Mouse (Mus musculus) forebrain, embryonic 10.5 days (tissue): ENCODE data around the gene Itih3. TPM values are rescaled to one million over a fixed set of nuclear protein-coding genes. Genes with fewer than 3 reads are reported as not detected.

Source experiments
- DNase-seq: peaks from one replicate; pipeline ENCODE4 v3.0.0-alpha.2; 2017; ENCODE audit warnings: low spot score; ENCODE audit errors: extremely low spot score
- H3K27ac ChIP-seq: fragments of 300-500 bp; sonication (generic); 2 replicates; pipeline ENCODE4 v1.5.1; 2016; ENCODE audit warnings: mild to moderate bottlenecking
- H3K27me3 ChIP-seq: fragments of 300-500 bp; sonication (generic); 2 replicates; pipeline ENCODE4 v1.6.1; 2016; ENCODE audit warnings: mild to moderate bottlenecking; ENCODE audit not compliant: poor library complexity, severe bottlenecking
- H3K36me3 ChIP-seq: fragments of 300-500 bp; sonication (generic); replicated peaks from 2 replicates; pipeline ENCODE4 v1.6.1; 2016; ENCODE audit warnings: mild to moderate bottlenecking, moderate library complexity
- H3K4me1 ChIP-seq: fragments of 300-500 bp; sonication (generic); 2 replicates; pipeline ENCODE4 v1.6.1; 2016
- H3K4me3 ChIP-seq: fragments of 300-500 bp; sonication (generic); 2 replicates; pipeline ENCODE4 v1.5.1; 2016; ENCODE audit warnings: mild to moderate bottlenecking, moderate library complexity
- H3K9me3 ChIP-seq: fragments of 300-500 bp; sonication (generic); 2 replicates; pipeline ENCODE4 v1.6.1; 2016; ENCODE audit warnings: mild to moderate bottlenecking, moderate library complexity
- WGBS: fragments of 180-500 bp; shearing (Covaris S2); methylation state at CpG from one replicate; pipeline ENCODE4 v1.1.7; 2016; 5-methylcytosine and 5-hydroxymethylcytosine counted together
- polyA plus RNA-seq: library from polyadenylated mRNA; unstranded; fragments of >200 nt; fragmentation: Nextera tagmentation; extraction: Ambion mirVana; gene quantifications from 2 replicates; pipeline ENCODE4 v1.2.1, GENCODE M21; 2016

Gene Itih3
- 0.17 and 0.32 TPM in 2 replicates for polyA plus RNA-seq

DNA sequence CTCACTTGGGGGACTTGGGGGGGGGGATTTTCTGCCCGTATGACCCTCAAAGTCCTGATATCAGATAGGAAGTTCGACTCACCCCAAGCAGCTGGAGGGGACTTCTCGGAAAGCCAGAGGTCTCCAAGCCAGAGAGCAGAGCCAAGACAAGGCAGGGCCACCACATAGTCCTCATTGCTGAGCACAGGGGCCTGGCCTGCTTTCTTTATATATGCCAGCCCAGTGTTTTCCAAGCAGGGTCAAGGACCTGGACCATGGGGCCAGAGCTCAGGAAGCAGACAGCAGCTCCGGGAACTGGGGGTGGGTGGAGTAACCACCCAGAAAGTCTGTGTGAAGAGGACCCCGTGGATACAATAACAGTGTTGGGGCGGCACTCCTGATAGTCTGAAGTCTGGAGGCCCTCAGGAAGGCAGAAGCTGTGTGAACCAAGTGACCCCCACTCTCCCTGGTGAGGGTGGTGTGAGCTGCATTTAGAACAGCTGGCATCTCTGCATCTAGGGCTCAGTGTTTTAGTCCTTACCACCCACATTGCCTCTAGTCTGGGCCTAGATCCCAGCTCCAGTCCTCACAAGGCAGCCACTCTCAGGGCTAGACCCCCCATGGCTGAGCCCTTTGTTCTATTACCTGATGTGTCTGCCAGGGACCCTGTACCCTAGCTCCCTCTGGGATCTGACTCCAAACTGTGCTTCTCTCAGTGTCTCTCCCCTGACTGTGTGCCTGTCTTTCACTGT is at the start of gene Itih3:
Gene Itih3, minus strand, starts transcription at position 386 of the 731 bp plus-strand sequence.
- H3K36me3 ChIP-seq, result no peaks in the 10 kb centered on the region
- H3K27ac ChIP-seq, result no peak within 1 kb of the TSS; the same call in 1 of the 2 replicates
- H3K9me3 ChIP-seq, result no peaks in the 10 kb centered on the region
- no peak for DNase-seq
- H3K4me3 ChIP-seq, result no peak within 1 kb of the TSS
- 83% methylated on average over 6 of the region's 6 CpGs for WGBS
- H3K4me1 ChIP-seq, result peaks cover 10% of the 10 kb centered on the region; the same call in 1 of the 2 replicates
- no peaks in the 10 kb centered on the region for H3K27me3 ChIP-seq

DNA sequence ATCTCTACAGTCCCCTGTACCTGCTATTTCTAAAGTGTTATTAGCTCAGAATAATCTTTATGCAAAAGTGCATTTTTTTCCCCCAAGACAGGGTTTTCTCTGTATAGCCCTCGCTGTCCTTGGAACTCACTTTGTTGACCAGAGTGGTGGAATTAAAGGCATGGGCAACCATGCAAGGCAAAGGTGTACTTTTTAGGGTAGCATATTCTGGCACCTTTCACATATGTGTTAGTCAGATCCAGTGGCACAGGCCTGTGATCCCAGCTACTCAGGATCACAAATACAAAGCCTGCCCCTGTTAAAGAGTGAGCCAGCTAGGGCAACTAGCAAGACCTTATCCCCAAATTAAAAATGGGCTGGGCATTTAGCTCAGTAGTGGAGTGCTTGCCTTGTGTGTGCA is 36.8 kb upstream of the Itih3 start:
- 100% methylated on average over 1 of the region's 1 CpGs for WGBS
- no peak overlapping the region for H3K4me3 ChIP-seq
- H3K36me3 ChIP-seq, result peaks cover 46% of the 10 kb centered on the region
- DNase-seq, result no peak
- no peaks in the 10 kb centered on the region for H3K9me3 ChIP-seq
- no peak overlapping the region for H3K27ac ChIP-seq
- H3K4me1 ChIP-seq, result no peaks in the 10 kb centered on the region
- no peaks in the 10 kb centered on the region for H3K27me3 ChIP-seq

DNA sequence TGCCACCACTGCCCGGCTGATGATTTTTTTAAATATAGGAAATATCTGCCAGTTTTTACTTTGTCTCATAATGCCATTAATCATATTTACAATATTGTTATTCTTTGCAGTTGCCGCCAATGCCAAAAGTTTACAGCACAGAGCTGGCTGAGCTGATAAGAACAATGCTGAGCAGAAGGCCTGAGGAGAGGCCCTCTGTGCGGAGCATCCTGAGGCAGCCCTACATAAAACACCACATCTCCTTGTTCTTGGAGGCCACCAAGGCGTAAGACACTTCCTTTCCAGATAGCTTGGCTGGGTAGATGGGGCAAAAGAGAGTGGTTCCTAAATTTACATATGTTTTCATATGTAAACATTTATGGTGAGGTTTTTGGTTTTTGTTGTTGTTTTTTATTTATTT is 35.5 kb upstream of the Itih3 start:
- no peak overlapping the region for H3K4me3 ChIP-seq
- DNase-seq, result no peak
- WGBS, result 95% methylated on average over 4 of the region's 4 CpGs
- H3K36me3 ChIP-seq, result peaks cover 54% of the 10 kb centered on the region
- H3K4me1 ChIP-seq, result no peaks in the 10 kb centered on the region
- no peaks in the 10 kb centered on the region for H3K27me3 ChIP-seq
- H3K9me3 ChIP-seq, result no peaks in the 10 kb centered on the region
- no peak overlapping the region for H3K27ac ChIP-seq

DNA sequence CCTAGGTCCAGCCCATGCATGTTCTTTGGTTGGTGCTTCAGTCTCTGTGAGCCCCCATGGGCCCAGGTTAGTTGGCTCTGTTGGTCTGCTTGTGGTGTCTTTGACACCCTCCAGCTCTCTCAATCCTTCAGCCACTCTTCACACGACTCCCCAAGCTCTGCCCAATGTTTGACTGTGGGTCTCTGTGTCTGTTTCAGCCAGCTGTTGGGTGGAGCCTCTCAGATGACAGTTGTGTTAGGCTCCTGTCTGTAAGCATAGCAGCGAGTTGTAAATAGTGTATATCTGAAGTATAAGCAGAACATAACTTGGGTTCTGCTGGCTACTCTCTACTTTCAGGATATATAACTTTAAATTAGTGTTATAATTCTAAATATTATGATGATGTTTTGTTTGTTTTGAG is 35.0 kb upstream of the Itih3 start:
- WGBS, result 77% methylated on average over 2 of the region's 2 CpGs
- Histone ChIP-seq H3K27me3 (no peaks in the 10 kb centered on the region), H3K4me3 (no peak overlapping the region), H3K4me1 (no peaks in the 10 kb centered on the region), H3K27ac (no peak overlapping the region), H3K36me3 (peaks cover 51% of the 10 kb centered on the region), H3K9me3 (no peaks in the 10 kb centered on the region)
- no peak for DNase-seq

DNA sequence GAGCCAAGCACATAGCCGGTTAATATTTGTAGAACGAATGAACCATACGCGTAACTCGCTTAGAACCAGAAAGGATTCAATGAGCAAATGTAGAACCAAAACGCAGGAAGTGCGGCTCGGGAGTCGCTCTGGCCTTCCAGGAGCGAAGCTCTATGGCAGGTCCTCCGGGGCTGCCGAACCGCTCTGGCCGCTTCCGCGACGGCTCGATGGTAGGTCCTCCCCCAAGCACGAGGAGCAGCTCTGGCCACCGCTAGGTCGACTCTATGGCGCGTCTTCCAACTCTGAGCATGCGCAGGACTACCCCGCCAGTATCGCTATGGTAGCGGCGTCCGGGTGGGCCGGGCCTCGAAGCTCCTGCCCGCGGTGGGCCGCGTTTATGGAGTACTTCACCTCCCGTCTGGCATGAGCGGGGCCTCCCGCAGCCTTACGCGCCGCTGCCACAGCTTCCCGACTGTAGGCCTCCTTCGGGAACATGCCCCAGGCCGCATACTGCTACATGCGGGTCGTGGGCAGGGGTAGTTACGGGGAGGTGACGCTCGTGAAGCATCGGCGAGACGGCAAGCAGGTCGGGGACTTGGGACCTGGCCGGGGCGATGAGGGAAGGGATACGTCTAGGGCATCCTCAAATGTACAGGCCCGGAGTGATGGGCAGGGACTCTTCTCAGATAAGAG is 27.7 kb upstream of the Itih3 start, which contains the start of gene Nek4:
Gene Nek4, plus strand, starts transcription at position 224 of the 672 bp plus-strand sequence.
- H3K9me3 ChIP-seq, result no peaks in the 10 kb centered on the region
- H3K27me3 ChIP-seq, result peaks cover 4% of the 10 kb centered on the region; the same call in 1 of the 2 replicates
- peak within 1 kb of the TSS; percentile 78 for H3K4me3 ChIP-seq
- WGBS, result under 1% methylated on average over 57 of the region's 57 CpGs
- peaks cover 16% of the 10 kb centered on the region for H3K4me1 ChIP-seq
- H3K36me3 ChIP-seq, result peaks cover 12% of the 10 kb centered on the region
- peak; percentile 97 for DNase-seq
- H3K27ac ChIP-seq, result peak within 1 kb of the TSS; percentile 86

DNA sequence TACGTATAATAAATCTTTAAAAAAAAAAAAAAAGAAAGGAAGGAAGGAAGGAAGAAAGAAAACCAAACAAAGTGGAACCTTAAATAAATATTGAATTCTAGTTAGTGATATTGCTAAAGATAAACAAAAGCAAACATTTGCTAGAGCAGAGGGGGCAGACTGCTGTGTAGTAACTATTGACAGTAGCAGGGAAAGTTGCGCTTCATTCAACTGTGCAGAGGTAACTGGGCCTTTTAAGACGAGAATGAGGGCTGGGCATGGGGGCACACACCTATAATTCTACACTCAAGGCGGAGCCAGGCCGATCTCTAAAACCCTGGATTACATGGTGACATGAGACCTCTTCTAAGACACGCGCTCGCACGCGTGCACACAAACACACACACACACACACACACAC is 26.4 kb upstream of the Itih3 start:
- WGBS, result 95% methylated on average over 10 of the region's 10 CpGs

DNA sequence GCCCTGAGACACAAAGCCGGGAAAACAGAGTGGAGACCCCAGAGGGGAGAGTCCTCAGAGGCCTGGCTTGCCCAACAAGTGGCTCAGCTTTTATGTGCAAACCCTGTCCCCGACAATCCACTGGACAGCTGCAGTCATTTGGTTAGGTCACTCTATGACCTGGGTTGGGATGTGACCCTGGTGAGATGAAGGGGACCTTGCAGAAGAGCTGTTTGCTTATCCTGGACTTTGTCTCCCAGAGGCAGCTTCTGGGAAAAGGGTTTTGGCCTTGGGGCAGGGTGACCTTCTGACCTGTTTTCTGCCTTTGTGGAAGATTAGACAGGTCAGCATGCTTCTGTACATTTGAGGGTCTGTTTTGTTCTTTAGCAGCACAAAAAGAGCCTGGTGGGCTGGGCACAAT is 21.2 kb upstream of the Itih3 start:
- Histone ChIP-seq H3K4me1 (no peaks in the 10 kb centered on the region), H3K36me3 (no peaks in the 10 kb centered on the region), H3K9me3 (no peaks in the 10 kb centered on the region), H3K27ac (no peak overlapping the region), H3K27me3 (peaks cover 4% of the 10 kb centered on the region; the same call in 1 of the 2 replicates), H3K4me3 (no peak overlapping the region)
- 84% methylated on average over 2 of the region's 2 CpGs for WGBS
- DNase-seq, result no peak

More for the DNA sequence above, 26.4 kb upstream of the Itih3 start:
- Histone ChIP-seq H3K9me3 (no peaks in the 10 kb centered on the region), H3K27me3 (peaks cover 4% of the 10 kb centered on the region; the same call in 1 of the 2 replicates), H3K4me1 (peaks cover 16% of the 10 kb centered on the region), H3K27ac (no peak overlapping the region), H3K4me3 (no peak overlapping the region), H3K36me3 (peaks cover 6% of the 10 kb centered on the region)
- no peak for DNase-seq

DNA sequence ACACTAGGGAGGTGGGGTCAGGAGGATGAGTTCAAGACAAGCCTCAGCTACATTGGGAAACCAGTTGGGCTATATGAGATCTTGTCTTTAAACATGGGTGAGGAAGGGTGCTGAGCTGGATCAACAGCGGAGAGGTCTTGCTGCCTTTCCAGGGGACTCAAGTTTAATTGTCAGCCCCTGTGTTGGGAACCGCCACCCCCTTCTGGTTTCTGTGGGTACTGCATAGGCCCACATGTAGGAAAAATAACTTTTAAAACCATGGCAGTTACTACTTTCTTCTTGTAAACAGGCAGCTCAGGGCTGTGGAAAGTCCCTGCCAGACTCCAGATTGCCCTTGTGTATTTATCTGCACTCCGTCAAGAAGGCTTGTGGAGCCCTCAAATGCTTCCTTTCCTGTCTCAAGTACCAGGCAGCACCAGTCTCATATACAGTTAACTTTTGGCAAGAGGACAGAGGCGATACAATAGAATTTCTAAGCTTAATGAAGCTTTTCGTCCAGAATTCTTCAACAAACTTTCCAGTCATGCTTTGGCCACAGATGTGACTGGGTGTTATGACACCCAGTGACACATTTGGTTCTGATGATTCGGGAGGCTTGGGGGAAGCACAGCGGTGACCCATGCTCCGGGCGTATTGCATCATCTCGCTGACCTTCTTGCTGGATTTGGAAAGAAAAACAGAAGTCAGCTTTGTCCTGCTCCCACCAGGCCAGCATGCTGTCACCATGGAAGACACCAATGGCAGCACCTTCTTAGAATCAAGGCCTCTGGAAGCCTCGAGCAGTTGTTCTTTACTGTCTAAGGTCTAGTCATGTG is 20.5 kb upstream of the Itih3 start:
- H3K4me1 ChIP-seq, result no peaks in the 10 kb centered on the region
- WGBS, result 70% methylated on average over 11 of the region's 11 CpGs
- no peaks in the 10 kb centered on the region for H3K36me3 ChIP-seq
- H3K27me3 ChIP-seq, result peaks cover 1% of the 10 kb centered on the region; the same call in 1 of the 2 replicates
- no peaks in the 10 kb centered on the region for H3K9me3 ChIP-seq
- no peak overlapping the region for H3K4me3 ChIP-seq
- H3K27ac ChIP-seq, result no peak overlapping the region
- peak; percentile 50 for DNase-seq

DNA sequence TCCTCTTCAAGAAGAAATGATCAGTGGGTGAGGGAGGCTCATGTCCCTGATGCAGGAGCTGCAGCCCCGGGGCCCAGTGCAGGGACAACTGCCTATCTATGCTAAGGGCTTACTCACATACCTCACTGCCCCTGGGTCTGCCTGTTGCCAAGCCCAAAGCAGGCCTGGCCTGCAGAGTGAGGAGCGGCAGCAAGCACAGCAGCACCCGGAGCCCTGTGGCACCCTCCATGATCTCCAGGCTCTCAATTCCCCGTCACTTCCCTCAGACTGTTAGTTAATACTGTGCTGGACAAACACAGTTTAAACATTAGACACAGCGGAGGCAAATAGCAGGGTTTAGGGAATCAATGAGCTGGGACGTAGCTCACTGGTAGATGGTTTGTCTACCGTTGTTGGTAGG is 19.5 kb upstream of the Itih3 start, which contains the start of gene Itih1:
Gene Itih1, minus strand, starts transcription at position 252 of the 400 bp plus-strand sequence.
- H3K4me3 ChIP-seq, result no peak within 1 kb of the TSS
- H3K27me3 ChIP-seq, result no peaks in the 10 kb centered on the region
- no peak within 1 kb of the TSS for H3K27ac ChIP-seq
- H3K9me3 ChIP-seq, result no peaks in the 10 kb centered on the region
- H3K4me1 ChIP-seq, result no peaks in the 10 kb centered on the region
- no peak for DNase-seq
- no peaks in the 10 kb centered on the region for H3K36me3 ChIP-seq
- WGBS, result 91% methylated on average over 7 of the region's 7 CpGs

DNA sequence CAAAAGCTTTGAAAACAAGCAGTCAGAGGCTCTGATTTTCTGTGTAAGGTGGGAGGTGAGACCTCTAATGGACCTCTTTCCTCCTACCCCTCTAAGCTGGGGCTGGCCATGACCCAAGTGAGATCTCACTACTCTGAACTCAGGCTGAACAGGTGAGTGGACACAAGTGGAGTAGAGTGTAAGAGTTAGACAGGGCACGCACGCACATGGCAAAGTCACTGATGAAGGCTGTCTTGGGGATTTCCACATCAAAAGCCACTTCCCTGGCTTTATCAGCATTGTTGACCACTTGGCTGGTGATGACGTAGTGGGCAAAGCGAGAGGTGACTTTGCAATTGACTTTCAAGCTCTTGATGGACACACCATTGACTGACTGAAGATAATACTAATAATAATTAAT is 18.7 kb upstream of the Itih3 start:
- Histone ChIP-seq H3K36me3 (no peaks in the 10 kb centered on the region), H3K9me3 (no peaks in the 10 kb centered on the region), H3K27me3 (no peaks in the 10 kb centered on the region), H3K4me1 (no peaks in the 10 kb centered on the region), H3K27ac (no peak overlapping the region), H3K4me3 (no peak overlapping the region)
- WGBS, result 94% methylated on average over 4 of the region's 4 CpGs
- DNase-seq, result no peak

DNA sequence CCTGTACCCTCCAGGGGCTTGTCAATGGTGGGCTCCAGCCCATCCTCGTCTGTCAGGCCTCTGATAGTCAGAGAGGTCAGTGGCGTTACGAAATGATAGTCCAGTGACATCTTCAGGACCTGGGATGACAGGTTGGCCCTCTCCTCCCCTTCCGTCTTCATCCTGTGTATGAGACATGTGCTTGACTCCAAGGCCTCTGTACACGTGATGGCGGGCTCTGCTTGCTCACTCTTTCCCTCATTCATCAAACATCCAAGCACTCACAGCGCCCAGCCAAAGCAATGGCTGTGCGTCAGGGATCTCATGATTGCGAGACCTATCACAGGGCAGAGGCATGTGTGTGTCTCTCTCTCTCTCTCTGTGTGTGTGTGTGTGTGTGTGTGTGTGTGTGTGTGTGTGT is 9.8 kb upstream of the Itih3 start:
- H3K27me3 ChIP-seq, result no peaks in the 10 kb centered on the region
- no peak for DNase-seq
- no peak overlapping the region for H3K27ac ChIP-seq
- 89% methylated on average over 9 of the region's 9 CpGs for WGBS
- H3K9me3 ChIP-seq, result no peaks in the 10 kb centered on the region
- no peaks in the 10 kb centered on the region for H3K4me1 ChIP-seq
- H3K4me3 ChIP-seq, result no peak overlapping the region
- no peaks in the 10 kb centered on the region for H3K36me3 ChIP-seq

DNA sequence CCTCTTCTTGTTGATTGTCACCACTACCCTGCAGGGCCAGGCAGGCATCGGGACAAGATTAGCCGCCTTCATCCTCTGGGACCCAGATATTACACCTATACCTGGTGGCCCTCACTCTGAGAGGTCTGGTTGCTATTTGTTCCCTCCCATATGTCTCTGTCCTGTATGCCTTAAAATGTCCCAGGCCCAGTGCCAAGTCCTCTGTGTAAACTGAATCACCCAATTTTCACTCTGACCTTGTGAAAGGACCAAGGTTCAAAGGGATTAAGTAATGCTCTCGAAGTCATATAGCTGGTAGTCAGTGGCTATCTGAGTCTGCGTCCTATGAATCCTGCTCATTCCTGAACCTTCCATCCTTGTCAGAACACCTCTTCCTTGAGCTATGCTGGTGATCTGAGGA is 6.8 kb upstream of the Itih3 start:
- Histone ChIP-seq H3K4me1 (no peaks in the 10 kb centered on the region), H3K27me3 (no peaks in the 10 kb centered on the region)
- 95% methylated on average over 4 of the region's 4 CpGs for WGBS

More for the DNA sequence above, 6.8 kb upstream of the Itih3 start:
- H3K27ac ChIP-seq, result no peak overlapping the region
- no peak overlapping the region for H3K4me3 ChIP-seq
- H3K9me3 ChIP-seq, result no peaks in the 10 kb centered on the region
- DNase-seq, result no peak
- no peaks in the 10 kb centered on the region for H3K36me3 ChIP-seq
